Mouse (Mus musculus) kidney, adult 2 months (tissue): Measurements from ENCODE around the gene Vamp5.

ENCODE experiments used
- CTCF ChIP-seq: fragments of 200-500 bp; conservative IDR thresholded peaks from 2 replicates; pipeline ENCODE4 v1.5.1; 2011; ENCODE audit warnings: low read depth, mild to moderate bottlenecking, control low read depth, low read length, moderate library complexity, mixed read lengths; ENCODE audit not compliant: insufficient read depth, insufficient read length
- POLR2A ChIP-seq: fragments of 200-500 bp; IDR thresholded peaks from one replicate; pipeline ENCODE4 v1.6.1; 2011; ENCODE audit warnings: low read depth, low read length, control low read depth

DNA sequence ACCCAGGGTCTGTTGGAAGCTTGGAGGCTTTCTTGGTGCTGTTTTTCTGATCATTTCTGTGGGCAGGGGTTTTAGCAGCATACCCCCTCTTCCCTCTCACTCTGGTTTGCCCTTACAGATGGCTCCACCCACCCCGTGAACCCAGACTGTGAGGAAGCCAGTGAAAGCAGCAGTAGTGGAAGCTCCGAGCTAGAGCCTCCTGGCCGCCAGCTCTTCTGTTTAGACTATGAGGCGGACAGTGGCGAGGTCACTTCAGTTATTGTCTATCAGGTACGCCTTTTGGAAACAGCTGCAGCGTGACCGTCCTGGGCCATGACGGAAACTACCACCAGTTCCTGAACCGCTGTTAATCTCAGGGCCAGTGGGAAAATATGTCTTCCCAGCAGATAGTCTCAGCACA is 31.9 kb downstream of the Vamp5 start:
- TF ChIP-seq CTCF = no peak
- no peak for TF ChIP-seq POLR2A
